Mouse (Mus musculus): Measurements from ENCODE around the gene Sppl2b. TPM values are rescaled to one million over a fixed set of nuclear protein-coding genes. Genes with fewer than 3 reads are reported as not detected.
A peak's percentile ranks its signal among the peaks of the same experiment; 100 is the strongest.
"Not testable (repeated sequence)": the region's sequence is repeated elsewhere in the genome, so short reads cannot be mapped to it uniquely, and the experiment has no call there.

Sppl2b gene
- total RNA-seq, 1 experiment from 2014 or later = 48.5 TPM

DNA sequence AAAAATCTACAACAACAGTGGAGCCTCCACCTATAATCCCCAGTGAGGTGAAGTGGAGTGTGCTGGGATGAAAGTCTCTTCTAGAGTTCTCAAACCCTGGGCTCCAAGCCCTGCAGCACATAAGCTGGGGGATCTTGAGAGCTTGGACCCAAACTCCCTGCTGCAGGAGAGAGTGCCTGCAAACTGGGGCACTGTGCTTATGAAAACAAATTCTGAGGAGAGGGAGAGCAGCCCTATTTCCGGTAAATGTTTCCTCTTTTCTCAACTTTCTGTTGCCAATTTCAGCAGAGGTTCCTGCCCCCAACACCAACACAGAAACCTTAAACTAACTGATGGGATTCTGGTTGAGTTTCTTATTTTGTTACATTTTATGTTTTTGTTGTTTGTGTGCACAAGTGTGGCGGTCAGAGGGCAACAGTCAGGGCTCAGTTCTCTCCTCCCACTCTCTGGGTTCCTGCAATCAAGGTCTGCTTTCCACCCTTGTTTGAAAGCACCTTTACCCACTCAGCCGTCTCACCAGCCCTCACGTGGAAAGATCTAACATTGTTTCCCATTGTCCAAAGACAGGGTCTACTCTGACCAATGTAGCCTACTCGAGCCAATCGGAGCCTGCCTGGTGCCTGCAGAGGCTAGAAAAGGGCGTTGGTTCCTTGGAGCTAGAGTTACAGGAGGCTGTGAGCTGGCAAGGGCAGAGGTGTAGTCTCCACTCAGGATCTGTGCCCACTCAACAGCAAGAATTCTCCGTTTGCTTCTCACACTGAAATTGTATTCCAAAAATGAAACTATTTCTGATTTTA lies 31.0 kb upstream of the Sppl2b start:
- no peak for DNase-seq

- no peak for DNase-seq
These were observed 30.2 kb upstream of the Sppl2b start for GRCm38 (mm10) chr10:80824827-80825226.

GRCm38 (mm10) chr10:80826151-80827062 lies 28.7 kb upstream of the Sppl2b start, which contains the start of gene Oaz1:
Oaz1 (plus strand) TSS chr10:80826656.
- DNase-seq = peak; percentile 96

GRCm38 (mm10) chr10:80827063-80827869 lies 27.8 kb upstream of the Sppl2b start:
- no peak for DNase-seq

DNA sequence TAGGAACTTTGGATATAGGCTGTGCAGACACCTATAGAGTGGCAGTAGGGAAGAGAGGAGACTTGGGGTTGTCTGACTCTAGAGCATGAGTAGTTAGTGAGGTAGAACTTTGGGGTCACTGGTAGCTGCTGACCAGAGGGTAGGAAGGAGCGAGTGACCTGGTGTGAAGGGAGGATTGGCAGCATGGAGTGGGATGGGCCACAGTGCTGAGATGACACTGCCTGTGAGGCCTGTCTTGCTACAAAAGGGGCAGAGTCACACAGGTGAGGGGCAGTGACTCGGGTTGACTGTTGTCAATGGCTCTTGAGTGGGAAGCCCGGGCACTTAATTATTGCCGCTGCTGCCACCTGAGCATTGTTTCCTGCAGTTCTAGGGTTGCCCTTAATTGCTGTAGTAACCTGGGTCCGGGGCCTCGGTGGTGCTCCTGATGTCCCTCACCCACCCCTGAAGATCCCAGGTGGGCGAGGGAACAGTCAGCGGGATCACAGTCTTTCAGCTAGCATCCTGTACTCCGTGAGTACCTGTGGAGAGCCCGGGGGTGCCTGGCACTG lies 27.1 kb upstream of the Sppl2b start:
- DNase-seq = no peak

DNA sequence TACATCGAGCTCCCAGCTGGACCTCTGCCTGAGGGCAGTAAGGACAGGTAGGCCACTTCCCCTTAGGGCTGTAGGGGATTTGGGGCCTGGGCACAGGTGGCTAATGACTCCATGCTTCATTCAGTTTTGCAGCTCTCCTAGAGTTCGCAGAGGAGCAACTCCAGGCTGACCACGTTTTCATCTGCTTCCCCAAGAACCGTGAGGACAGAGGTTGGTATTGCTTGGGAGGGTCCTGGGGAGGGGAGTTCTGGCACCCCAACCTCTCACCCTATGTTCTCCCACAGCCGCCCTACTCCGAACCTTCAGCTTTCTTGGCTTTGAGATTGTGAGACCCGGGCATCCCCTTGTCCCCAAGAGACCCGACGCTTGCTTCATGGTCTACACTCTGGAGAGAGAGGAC lies 26.5 kb upstream of the Sppl2b start:
- DNase-seq = not testable (repeated sequence)

DNA sequence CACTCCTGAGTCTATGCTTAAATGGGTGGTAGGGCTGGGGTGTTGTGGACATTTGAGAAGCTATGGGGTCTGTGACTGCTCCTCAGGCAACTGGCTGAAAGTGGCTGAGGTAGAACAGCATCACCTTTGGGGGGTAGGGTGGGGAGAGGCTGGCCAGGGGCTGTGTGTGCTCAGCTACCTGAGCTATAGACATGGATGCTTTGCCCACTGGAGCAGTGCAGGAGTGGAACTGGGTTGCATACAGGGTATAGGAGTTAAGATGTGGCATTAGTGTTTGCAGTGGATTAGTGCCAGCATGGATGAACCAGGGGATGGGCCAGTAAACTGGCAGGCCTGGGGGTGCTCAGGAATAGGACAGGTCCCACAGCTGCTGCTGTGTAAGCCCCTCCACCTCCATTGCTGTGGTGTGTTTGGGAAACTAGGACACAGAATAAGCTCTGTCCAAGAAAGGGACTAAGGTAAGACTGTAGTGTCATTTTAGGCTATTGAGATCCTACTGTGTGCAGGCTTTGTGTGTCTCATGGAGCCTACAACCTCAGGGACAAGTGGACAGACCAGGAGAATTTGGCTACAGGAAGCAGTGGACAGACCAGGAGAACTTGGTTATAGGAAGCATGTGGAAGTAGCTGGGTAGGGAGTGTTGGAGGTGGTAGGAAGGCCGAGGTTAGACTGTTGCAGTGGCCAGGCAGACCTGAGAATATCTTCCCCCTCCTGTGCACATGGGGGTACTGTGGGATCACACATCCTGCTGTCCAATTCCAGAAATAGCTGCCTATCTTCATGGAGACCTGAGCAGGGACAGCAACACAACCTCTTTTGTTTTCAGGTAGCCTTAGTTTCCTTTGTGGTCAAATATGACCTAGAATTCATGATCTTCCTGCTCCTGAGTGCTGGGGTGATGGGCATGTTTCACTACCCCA lies 25.5 kb upstream of the Sppl2b start:
- DNase-seq = no peak

- DNase-seq = peak; percentile 60
These were observed 23.9 kb upstream of the Sppl2b start for GRCm38 (mm10) chr10:80831136-80831535.

- no peak for DNase-seq
These were observed 22.3 kb upstream of the Sppl2b start for GRCm38 (mm10) chr10:80832818-80833217.

- DNase-seq = no peak
These were observed 19.5 kb upstream of the Sppl2b start for GRCm38 (mm10) chr10:80835617-80836016.

GRCm38 (mm10) chr10:80836949-80837379 lies 18.1 kb upstream of the Sppl2b start:
- DNase-seq = no peak

GRCm38 (mm10) chr10:80837827-80838226 lies 17.2 kb upstream of the Sppl2b start:
- DNase-seq = no peak

- DNase-seq = peak; percentile 46
These were observed 16.6 kb upstream of the Sppl2b start for GRCm38 (mm10) chr10:80838346-80838912.

DNA sequence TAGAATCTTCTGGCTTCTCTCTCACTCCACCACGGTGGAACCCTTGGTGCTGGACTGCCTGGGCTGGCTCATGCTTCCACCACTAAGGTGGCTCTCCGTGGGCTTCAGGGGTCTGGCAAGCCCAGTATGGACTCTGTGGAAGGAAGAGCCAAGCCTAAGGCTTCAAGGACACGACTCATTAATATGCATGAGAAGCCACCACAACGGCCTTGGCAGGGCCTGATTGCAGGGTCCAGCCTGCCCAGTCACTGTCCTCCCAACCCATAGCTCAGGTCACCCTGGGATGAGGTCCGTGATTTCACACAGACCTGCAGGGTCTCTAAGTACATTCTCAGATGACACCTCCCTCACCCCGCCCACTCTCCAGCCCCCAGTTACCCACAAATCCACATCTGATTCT lies 15.2 kb upstream of the Sppl2b start:
- DNase-seq = no peak

GRCm38 (mm10) chr10:80841685-80842084 lies 13.4 kb upstream of the Sppl2b start:
- DNase-seq = no peak

- no peak for DNase-seq
These were observed 12.7 kb upstream of the Sppl2b start for GRCm38 (mm10) chr10:80842334-80842733.

DNA sequence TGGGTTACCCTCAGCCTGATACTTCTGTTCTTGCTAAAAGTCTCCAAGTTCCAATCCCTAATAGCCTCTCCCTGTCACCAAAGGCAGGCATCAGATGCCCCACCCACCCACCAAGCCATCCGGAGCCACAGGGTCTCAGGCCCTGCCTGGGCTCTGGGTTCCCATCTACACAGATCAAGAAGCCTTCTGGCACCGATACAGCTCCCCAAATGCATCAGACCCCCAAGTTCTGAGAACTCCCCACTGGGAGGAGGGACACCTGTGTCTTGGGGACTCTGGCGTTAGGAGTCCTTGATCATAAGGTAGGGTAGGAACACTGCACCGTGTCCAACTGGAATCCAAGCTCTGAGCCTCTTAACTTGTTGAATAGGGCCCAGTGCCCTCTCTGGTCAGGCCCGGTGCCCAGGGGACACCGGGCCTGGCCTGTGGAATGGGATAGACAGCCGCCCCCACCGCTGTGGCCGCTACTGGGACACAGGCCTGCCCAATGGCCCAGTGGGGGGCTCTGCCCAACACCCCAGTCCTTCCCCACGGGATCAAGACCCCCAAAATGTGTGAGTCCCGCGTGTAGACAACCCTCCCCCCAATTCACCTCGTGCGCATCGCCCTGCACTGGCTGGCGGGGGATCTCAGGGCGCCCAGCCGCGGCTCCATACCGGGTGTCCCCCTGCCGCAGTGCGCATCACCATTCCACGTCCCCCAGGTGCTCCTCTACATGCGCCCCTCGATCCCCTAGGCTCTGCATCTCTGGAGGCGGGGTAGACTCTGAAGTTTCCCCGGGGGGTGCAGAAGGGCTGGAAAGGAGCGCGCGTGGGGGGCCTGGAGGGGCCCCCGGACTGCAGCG lies 11.8 kb upstream of the Sppl2b start:
- DNase-seq = no peak

GRCm38 (mm10) chr10:80843931-80844547 lies 11.0 kb upstream of the Sppl2b start, which contains the start of gene Lingo3:
Lingo3 (minus strand) TSS chr10:80844039.
- peak; percentile 49 for DNase-seq

Data from adrenal gland, postnatal 25 days (tissue).